Mouse (Mus musculus) CH12.LX (cell line): ENCODE results near the gene Nacc2. TPM values are rescaled to one million over a fixed set of nuclear protein-coding genes. Genes with fewer than 3 reads are reported as not detected.
A peak's percentile ranks its signal among the peaks of the same experiment; 100 is the strongest.

Experiments
- DNase-seq: peaks from one replicate; pipeline ENCODE4 v3.0.0-alpha.2; 2013; ENCODE audit errors: extremely low read depth
- H3K27ac ChIP-seq: 2 replicates; pipeline ENCODE4 v1.5.1; 2012; ENCODE audit warnings: low read depth, mild to moderate bottlenecking, control low read depth, moderate library complexity; ENCODE audit not compliant: insufficient read depth
- H3K27me3 ChIP-seq: replicated peaks from 2 replicates; pipeline ENCODE3; 2012; ENCODE audit warnings: inconsistent platforms
- H3K36me3 ChIP-seq, 2 experiments: replicated peaks in 1 of 2; 2 replicates each; pipeline versions ENCODE3 to v1.6.1; 2012; ENCODE audit warnings: inconsistent platforms in 1 of 2, low read length in 1 of 2, mild to moderate bottlenecking in 1 of 2, mixed read lengths in 1 of 2, moderate library complexity in 1 of 2; ENCODE audit not compliant: control insufficient read depth in 1 of 2, insufficient read depth in 1 of 2
- H3K4me1 ChIP-seq, 2 experiments: 2 replicates each; pipeline ENCODE4 v1.6.1; 2012; ENCODE audit warnings: inconsistent platforms in 1 of 2, moderate library complexity in 1 of 2; ENCODE audit not compliant: insufficient read depth in 2 of 2, control insufficient read depth in 1 of 2
- H3K4me2 ChIP-seq: 2 replicates; pipeline ENCODE4 v1.6.1; 2012; ENCODE audit warnings: low read depth, mild to moderate bottlenecking, control low read depth; ENCODE audit not compliant: poor library complexity, insufficient read depth, severe bottlenecking
- H3K4me3 ChIP-seq, 3 experiments: fragments of 150-350 bp in 1 of 3; sonication (generic) in 1 of 3; replicated peaks in 1 of 3; 2 replicates each; pipeline versions ENCODE3 to v1.5.1; 2011 to 2012; ENCODE audit warnings: low read depth in 2 of 3, low read length in 2 of 3, mild to moderate bottlenecking in 2 of 3, moderate library complexity in 2 of 3, control low read depth in 1 of 3, improper control_type of control experiment in 1 of 3, inconsistent platforms in 1 of 3, mixed read lengths in 1 of 3; ENCODE audit not compliant: poor library complexity in 1 of 3
- H3K79me2 ChIP-seq: replicated peaks from 2 replicates; pipeline ENCODE4 v1.6.1; 2012; ENCODE audit warnings: mild to moderate bottlenecking, moderate library complexity; ENCODE audit not compliant: control insufficient read depth, poor library complexity, insufficient read depth, severe bottlenecking; ENCODE audit errors: extremely low read depth
- H3K9ac ChIP-seq: 2 replicates; pipeline ENCODE4 v1.6.1; 2012; ENCODE audit warnings: low read depth, mild to moderate bottlenecking, control low read depth, moderate library complexity; ENCODE audit not compliant: insufficient read depth
- H3K9me3 ChIP-seq: replicated peaks from 2 replicates; pipeline ENCODE3; 2012; ENCODE audit warnings: low read length, inconsistent platforms, mixed read lengths
- BHLHE40 ChIP-seq: IDR thresholded peaks from 2 replicates; pipeline ENCODE4 v1.6.1; 2011; ENCODE audit warnings: mild to moderate bottlenecking, low read depth, low read length, improper control_type of control experiment
- CHD1 ChIP-seq: IDR thresholded peaks from 2 replicates; pipeline ENCODE4 v1.6.1; 2012; ENCODE audit warnings: low read depth, low read length, improper control_type of control experiment, inconsistent platforms
- CHD2 ChIP-seq: IDR thresholded peaks from 2 replicates; pipeline ENCODE4 v1.6.1; 2011; ENCODE audit warnings: low read length, improper control_type of control experiment
- CTCF ChIP-seq, 2 experiments: IDR thresholded peaks in 1 of 2; conservative IDR thresholded peaks in 1 of 2; 2 replicates each; pipeline ENCODE4 v1.5.1; 2011 to 2012; ENCODE audit warnings: low read depth in 2 of 2, low read length in 2 of 2, improper control_type of control experiment in 1 of 2, inconsistent platforms in 1 of 2, mild to moderate bottlenecking in 1 of 2, moderate library complexity in 1 of 2
- ELF1 ChIP-seq: IDR thresholded peaks from 2 replicates; pipeline ENCODE4 v1.6.1; 2014; ENCODE audit warnings: low read depth, mild to moderate bottlenecking, inconsistent platforms, low read length, improper control_type of control experiment
- EP300 ChIP-seq: IDR thresholded peaks from 2 replicates; pipeline ENCODE4 v1.6.1; 2011; ENCODE audit warnings: low read length, improper control_type of control experiment
- ETS1 ChIP-seq: conservative IDR thresholded peaks from 2 replicates; pipeline ENCODE4 v1.6.1; 2012; ENCODE audit warnings: low read depth, mild to moderate bottlenecking, inconsistent platforms, low read length, improper control_type of control experiment, moderate library complexity
- GABPA ChIP-seq: IDR thresholded peaks from 2 replicates; pipeline ENCODE4 v1.6.1; 2012; ENCODE audit warnings: low read depth, low read length, improper control_type of control experiment, inconsistent platforms; ENCODE audit not compliant: insufficient replicate concordance
- HCFC1 ChIP-seq: IDR thresholded peaks from 2 replicates; pipeline ENCODE4 v1.6.1; 2012; ENCODE audit warnings: low read depth, mild to moderate bottlenecking, inconsistent platforms, low read length, improper control_type of control experiment
- IRF4 ChIP-seq: IDR thresholded peaks from 2 replicates; pipeline ENCODE4 v1.6.1; 2014; ENCODE audit warnings: low read depth, mild to moderate bottlenecking, inconsistent platforms, low read length, improper control_type of control experiment
- JUN ChIP-seq: IDR thresholded peaks from 2 replicates; pipeline ENCODE4 v1.6.1; 2011; ENCODE audit warnings: low read depth, mild to moderate bottlenecking, low read length, improper control_type of control experiment, moderate library complexity; ENCODE audit not compliant: insufficient read depth
- JUND ChIP-seq: conservative IDR thresholded peaks from 2 replicates; pipeline ENCODE4 v1.6.1; 2011; ENCODE audit warnings: low read depth, low read length, improper control_type of control experiment
- KAT2A ChIP-seq: IDR thresholded peaks from 2 replicates; pipeline ENCODE4 v1.6.1; 2012; ENCODE audit warnings: low read length, improper control_type of control experiment, inconsistent platforms; ENCODE audit not compliant: insufficient replicate concordance
- MAFK ChIP-seq: IDR thresholded peaks from 2 replicates; pipeline ENCODE4 v1.6.1; 2011; ENCODE audit warnings: low read length, improper control_type of control experiment; ENCODE audit not compliant: insufficient replicate concordance
- MAX ChIP-seq: IDR thresholded peaks from 2 replicates; pipeline ENCODE4 v1.6.1; 2011; ENCODE audit warnings: low read length, improper control_type of control experiment
- MAZ ChIP-seq: IDR thresholded peaks from 2 replicates; pipeline ENCODE4 v1.6.1; 2012; ENCODE audit warnings: low read depth, mild to moderate bottlenecking, inconsistent platforms, low read length, improper control_type of control experiment, moderate library complexity
- MEF2A ChIP-seq: IDR thresholded peaks from 2 replicates; pipeline ENCODE4 v1.6.1; 2014; ENCODE audit warnings: low read depth, mild to moderate bottlenecking, inconsistent platforms, low read length, improper control_type of control experiment, borderline replicate concordance
- MXI1 ChIP-seq: IDR thresholded peaks from 2 replicates; pipeline ENCODE4 v1.6.1; 2011; ENCODE audit warnings: mild to moderate bottlenecking, low read depth, low read length, improper control_type of control experiment
- NELFE ChIP-seq: IDR thresholded peaks from 2 replicates; pipeline ENCODE4 v1.6.1; 2011; ENCODE audit warnings: low read depth, low read length, improper control_type of control experiment
- NRF1 ChIP-seq: IDR thresholded peaks from 2 replicates; pipeline ENCODE4 v1.6.1; 2014; ENCODE audit warnings: low read depth, mild to moderate bottlenecking, inconsistent platforms, low read length, improper control_type of control experiment, moderate library complexity
- POLR2A ChIP-seq: IDR thresholded peaks from 2 replicates; pipeline ENCODE4 v1.6.1; 2011; ENCODE audit warnings: low read depth, mild to moderate bottlenecking, improper control_type of control experiment, low read length
- POLR2AphosphoS2 ChIP-seq: IDR thresholded peaks from 2 replicates; pipeline ENCODE4 v1.6.1; 2011; ENCODE audit warnings: low read depth, low read length, improper control_type of control experiment
- RAD21 ChIP-seq: IDR thresholded peaks from 2 replicates; pipeline ENCODE4 v1.6.1; 2011; ENCODE audit warnings: low read depth, mild to moderate bottlenecking, low read length, improper control_type of control experiment, moderate library complexity
- RCOR1 ChIP-seq: conservative IDR thresholded peaks from 2 replicates; pipeline ENCODE4 v1.6.1; 2012; ENCODE audit warnings: low read depth, mild to moderate bottlenecking, inconsistent platforms, low read length, improper control_type of control experiment
- SMC3 ChIP-seq: IDR thresholded peaks from 2 replicates; pipeline ENCODE4 v1.6.1; 2011; ENCODE audit warnings: low read depth, low read length, improper control_type of control experiment
- UBTF ChIP-seq: IDR thresholded peaks from 2 replicates; pipeline ENCODE4 v1.6.1; 2012; ENCODE audit warnings: low read depth, mild to moderate bottlenecking, inconsistent platforms, low read length, improper control_type of control experiment, moderate library complexity
- ZC3H11A ChIP-seq: IDR thresholded peaks from 2 replicates; pipeline ENCODE4 v1.6.1; 2012; ENCODE audit warnings: low read depth, mild to moderate bottlenecking, inconsistent platforms, low read length, improper control_type of control experiment
- ZKSCAN1 ChIP-seq: IDR thresholded peaks from 2 replicates; pipeline ENCODE4 v1.6.1; 2012; ENCODE audit warnings: low read depth, inconsistent platforms, low read length, improper control_type of control experiment, borderline replicate concordance
- ZMIZ1 ChIP-seq: IDR thresholded peaks from 2 replicates; pipeline ENCODE4 v1.6.1; 2012; ENCODE audit warnings: low read depth, mild to moderate bottlenecking, inconsistent platforms, low read length, improper control_type of control experiment
- ZNF384 ChIP-seq: IDR thresholded peaks from 2 replicates; pipeline ENCODE4 v1.6.1; 2012; ENCODE audit warnings: low read depth, low read length, improper control_type of control experiment, inconsistent platforms
- dilution Hi-C: fragments of 300-500 bp; cut with MboI; formaldehyde crosslinking; loops from 2 replicates; pipeline ENCODE4 v1.14.3; 2020; ENCODE audit warnings: low sequenced_read_pairs; ENCODE audit not compliant: extremely low pct_unique_long_range_greater_than_20kb, extremely low pct_ligation_motif_present
- in situ Hi-C: fragments of 300-500 bp; cut with MboI; formaldehyde crosslinking; loops from 3 replicates; pipeline ENCODE4 v1.14.3; 2019; ENCODE audit warnings: low sequenced_read_pairs, low pct_ligation_motif_present, low pct_unique_long_range_greater_than_20kb, mixed read lengths
- polyA plus RNA-seq: library from polyadenylated mRNA; unstranded; fragments of >175 nt; gene quantifications from 2 replicates; pipeline ENCODE4 v1.2.1, GENCODE M21; 2012; ENCODE audit warnings: low read depth; ENCODE audit not compliant: insufficient read length
- total RNA-seq, 2 experiments: library from RNA; depleted of rRNA; stranded (reverse); fragments of 300-350 nt in 1 of 2; fragments of >200 nt in 1 of 2; gene quantifications; 2 replicates each; pipeline ENCODE4 v1.2.3; 2012 to 2014

Nacc2 gene
- total and polyA plus RNA-seq, 3 experiments: 0.59 to 2.3 (median 1.1) TPM

DNA sequence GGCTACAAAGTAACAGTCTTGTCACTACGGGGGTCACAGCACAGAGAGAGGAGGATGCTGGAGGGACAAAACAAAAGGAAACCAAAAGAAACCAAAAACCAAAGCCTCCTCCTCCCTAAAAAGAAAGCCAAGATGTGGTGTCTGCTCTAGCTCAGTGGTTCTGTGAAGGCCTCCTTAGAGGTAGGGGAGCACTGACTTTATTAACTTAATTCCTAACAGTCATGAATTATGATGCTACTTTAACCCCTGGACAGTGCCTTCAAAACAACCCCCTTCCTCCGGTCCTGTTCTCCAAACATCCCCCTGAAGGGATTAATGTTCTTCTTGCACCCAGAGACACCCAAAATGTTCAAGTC, 67.3 kb downstream of the Nacc2 start:
- H3K36me3 ChIP-seq: peaks cover 0 to 4% of the 10 kb centered on the region in 2 experiments
- dilution Hi-C loops: no loop called here
- no peaks in the 10 kb centered on the region for H3K9me3 ChIP-seq

DNA sequence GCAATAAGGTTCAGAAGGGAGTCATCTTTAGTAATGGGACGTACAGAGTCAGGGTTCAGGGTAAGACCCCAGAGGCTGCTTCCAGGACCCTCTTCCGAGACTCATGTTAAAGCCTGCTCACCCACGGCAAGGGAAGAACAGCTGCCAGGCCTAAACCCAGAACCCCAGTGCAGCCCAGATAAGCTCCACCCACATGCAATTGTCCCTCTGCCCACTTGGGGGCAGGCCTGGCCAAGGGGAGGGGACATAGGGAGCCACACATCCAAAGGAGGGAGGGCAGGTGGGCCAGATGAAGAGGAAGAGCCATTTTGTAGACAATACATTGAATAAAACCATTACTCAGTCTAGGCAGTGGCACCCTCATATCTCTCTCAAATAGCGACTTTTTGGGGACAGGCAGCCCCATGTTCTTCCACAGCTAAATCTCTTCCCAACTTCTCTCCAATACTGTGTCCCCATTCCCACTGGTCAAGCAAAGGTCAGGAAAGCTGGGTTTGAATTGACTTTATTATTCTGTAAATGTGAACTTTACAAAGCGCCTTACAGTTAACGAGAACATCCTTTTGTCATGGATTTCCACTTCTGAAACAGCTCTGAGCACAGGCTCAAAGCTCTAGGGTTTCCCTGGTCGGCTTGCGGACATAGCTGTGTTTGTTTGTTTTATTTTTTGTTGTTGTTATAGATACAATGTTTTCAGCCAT, 67.8 kb downstream of the Nacc2 start:
- Histone ChIP-seq H3K27ac (no peak overlapping the region), H3K4me3 (no peak overlapping the region), H3K27me3 (peaks cover 17% of the 10 kb centered on the region), H3K79me2 (no peaks in the 10 kb centered on the region), H3K4me2 (no peak overlapping the region), H3K9ac (no peak overlapping the region), H3K9me3 (peaks cover 3% of the 10 kb centered on the region), H3K36me3 (peaks cover 0 to 4% of the 10 kb centered on the region in 2 experiments), H3K4me1 (peaks cover 3 to 45% of the 10 kb centered on the region in 2 experiments; a peak in 3 of 4 replicates)
- in situ Hi-C loops: loop anchor here (10.0 kb wide), 1 partner anchor 90 kb away; no protein-coding TSS in a partner anchor
- dilution Hi-C loops: no loop called here
- peak; percentile 90 for DNase-seq
- TF ChIP-seq CHD1: no peak
- no peak for TF ChIP-seq CHD2
- no peak; the same call in 1 of the 2 replicates for TF ChIP-seq RCOR1
- TF ChIP-seq MXI1: no peak
- no peak for TF ChIP-seq JUN
- no peak for TF ChIP-seq KAT2A
- TF ChIP-seq RAD21: peak; percentile 100
- peak; percentile 99 for TF ChIP-seq SMC3
- 0 out of 2 replicates have a peak, but pooled peaks have one; percentile 22 for TF ChIP-seq HCFC1
- TF ChIP-seq ETS1: no peak
- TF ChIP-seq EP300: no peak
- TF ChIP-seq IRF4: peak; percentile 65
- TF ChIP-seq ZKSCAN1: no peak
- no peak for TF ChIP-seq UBTF
- TF ChIP-seq BHLHE40: no peak; the same call in 1 of the 2 replicates
- no peak for TF ChIP-seq ZMIZ1
- no peak for TF ChIP-seq MAFK
- peak; percentile 39; the same call in 1 of the 2 replicates for TF ChIP-seq ELF1
- no peak for TF ChIP-seq POLR2A
- no peak for TF ChIP-seq POLR2AphosphoS2
- TF ChIP-seq MAX: peak; percentile 83
- TF ChIP-seq CTCF (conservative IDR thresholded peaks at IDR 0.05 in 1 of 2, IDR thresholded peaks at IDR 0.05 in 1 of 2; ENCODE audit: low read depth in 2 of 2, low read length in 2 of 2): peak; percentile 67 to 99
- TF ChIP-seq ZNF384: no peak
- TF ChIP-seq NRF1: peak; percentile 57
- peak; percentile 97 for TF ChIP-seq MAZ
- no peak for TF ChIP-seq GABPA
- no peak for TF ChIP-seq NELFE
- TF ChIP-seq ZC3H11A: peak; percentile 93

More for the DNA sequence above, 67.3 kb downstream of the Nacc2 start:
- H3K9ac ChIP-seq: no peak overlapping the region
- H3K4me1 ChIP-seq: peaks cover 6 to 50% of the 10 kb centered on the region in 2 experiments; a peak in 3 of 4 replicates
- peaks cover 12% of the 10 kb centered on the region for H3K27me3 ChIP-seq
- in situ Hi-C loops: loop anchor here (10.0 kb wide), 1 partner anchor 89 kb away; no protein-coding TSS in a partner anchor
- no peaks in the 10 kb centered on the region for H3K79me2 ChIP-seq
- TF ChIP-seq UBTF (no peak), JUN (no peak), EP300 (no peak), MEF2A (no peak), JUND (no peak), CHD1 (no peak), POLR2A (no peak), IRF4 (no peak), HCFC1 (no peak), MXI1 (no peak), CTCF (conservative IDR thresholded peaks at IDR 0.05 in 1 of 2, IDR thresholded peaks at IDR 0.05 in 1 of 2; ENCODE audit: low read depth in 2 of 2, low read length in 2 of 2) (no peak)
- no peak overlapping the region for H3K4me2 ChIP-seq
- no peak overlapping the region for H3K4me3 ChIP-seq
- DNase-seq: no peak
- no peak overlapping the region for H3K27ac ChIP-seq
